Mouse (Mus musculus): ENCODE data around the gene Arl10.
"Not testable (repeated sequence)": the region's sequence is repeated elsewhere in the genome, so short reads cannot be mapped to it uniquely, and the experiment has no call there.

Gene Arl10

GRCm38 (mm10) chr13:54582860-54583259 is 8.0 kb downstream of the Arl10 start:
- no peak for DNase-seq (ENCODE audit: low spot score)

GRCm38 (mm10) chr13:54585831-54586230 is 11.0 kb downstream of the Arl10 start:
- DNase-seq (ENCODE audit: low spot score): no peak

- DNase-seq (ENCODE audit: low spot score): no peak
These were observed 14.7 kb downstream of the Arl10 start for GRCm38 (mm10) chr13:54589414-54589995.

GRCm38 (mm10) chr13:54589996-54590951 is 15.5 kb downstream of the Arl10 start, which contains the start of the genes Nop16 and Higd2a:
TSS of gene Nop16 (minus strand) at chr13:54590090.
TSS of gene Higd2a (plus strand) at chr13:54590207.
- peak; percentile 95 for DNase-seq (ENCODE audit: low spot score)

- no peak for DNase-seq (ENCODE audit: low spot score)
These were observed 17.1 kb downstream of the Arl10 start for GRCm38 (mm10) chr13:54591776-54592356.

- no peak for DNase-seq (ENCODE audit: low spot score)
These were observed 18.8 kb downstream of the Arl10 start for GRCm38 (mm10) chr13:54593617-54594016.

GRCm38 (mm10) chr13:54596107-54596690 is 21.4 kb downstream of the Arl10 start:
- no peak for DNase-seq (ENCODE audit: low spot score)

GRCm38 (mm10) chr13:54596870-54597269 is 22.1 kb downstream of the Arl10 start:
- no peak for DNase-seq (ENCODE audit: low spot score)

GRCm38 (mm10) chr13:54598622-54599143 is 23.9 kb downstream of the Arl10 start:
- no peak for DNase-seq (ENCODE audit: low spot score)

GRCm38 (mm10) chr13:54602639-54603111 is 27.9 kb downstream of the Arl10 start:
- no peak for DNase-seq (ENCODE audit: low spot score)

GRCm38 (mm10) chr13:54603501-54603900 is 28.7 kb downstream of the Arl10 start:
- DNase-seq (ENCODE audit: low spot score): no peak

GRCm38 (mm10) chr13:54604221-54604620 is 29.4 kb downstream of the Arl10 start:
- no peak for DNase-seq (ENCODE audit: low spot score)

GRCm38 (mm10) chr13:54605426-54605825 is 30.6 kb downstream of the Arl10 start:
- no peak for DNase-seq (ENCODE audit: low spot score)

- no peak for DNase-seq (ENCODE audit: low spot score)
These were observed 32.4 kb downstream of the Arl10 start for GRCm38 (mm10) chr13:54607204-54607603.

- DNase-seq (ENCODE audit: low spot score): no peak
These were observed 33.2 kb downstream of the Arl10 start for GRCm38 (mm10) chr13:54608002-54608401.

GRCm38 (mm10) chr13:54608666-54609065 is 33.9 kb downstream of the Arl10 start:
- no peak for DNase-seq (ENCODE audit: low spot score)

- no peak for DNase-seq (ENCODE audit: low spot score)
These were observed 34.5 kb downstream of the Arl10 start for GRCm38 (mm10) chr13:54609301-54609700.

GRCm38 (mm10) chr13:54610613-54610971 is 35.8 kb downstream of the Arl10 start:
- DNase-seq (ENCODE audit: low spot score): no peak

- DNase-seq (ENCODE audit: low spot score): peak; percentile 83
These were observed 36.3 kb downstream of the Arl10 start, which contains the start of gene Cltb for GRCm38 (mm10) chr13:54610972-54611754. TSS of gene Cltb (minus strand) at chr13:54611344.

- not testable (repeated sequence) for DNase-seq (ENCODE audit: low spot score)
These were observed 38.3 kb downstream of the Arl10 start for GRCm38 (mm10) chr13:54613141-54613540.

GRCm38 (mm10) chr13:54616307-54616706 is 41.5 kb downstream of the Arl10 start:
- no peak for DNase-seq (ENCODE audit: low spot score)

Measured in T-cell, adult 2 months (primary cell).